Mouse (Mus musculus) kidney, postnatal 14 days (tissue): ENCODE results near the gene Prdm11.

Experiments
- DNase-seq: peaks from one replicate; pipeline ENCODE4 v3.0.0; 2022; ENCODE audit warnings: mixed read lengths

Gene Prdm11

GRCm38 (mm10) chr2:93045818-93046508, at the start of gene Prdm11:
TSS of gene Prdm11 (minus strand) at chr2:93046167.
- peak; percentile 55 for DNase-seq

GRCm38 (mm10) chr2:93092347-93092746, 46.4 kb upstream of the Prdm11 start:
- DNase-seq, result no peak

GRCm38 (mm10) chr2:93091679-93092078, 45.7 kb upstream of the Prdm11 start:
- no peak for DNase-seq

GRCm38 (mm10) chr2:93089379-93090089, 43.6 kb upstream of the Prdm11 start:
- DNase-seq, result no peak

- no peak for DNase-seq
These were observed 42.0 kb upstream of the Prdm11 start for GRCm38 (mm10) chr2:93088006-93088405.

GRCm38 (mm10) chr2:93085291-93086027, 39.5 kb upstream of the Prdm11 start:
- no peak for DNase-seq

- no peak for DNase-seq
These were observed 38.5 kb upstream of the Prdm11 start for GRCm38 (mm10) chr2:93084481-93084880.

- DNase-seq, result no peak
These were observed 37.4 kb upstream of the Prdm11 start for GRCm38 (mm10) chr2:93083317-93083716.

GRCm38 (mm10) chr2:93082846-93083245, 36.9 kb upstream of the Prdm11 start:
- DNase-seq, result peak; percentile 62

GRCm38 (mm10) chr2:93080871-93081608, 35.1 kb upstream of the Prdm11 start:
- peak; percentile 49 for DNase-seq

- DNase-seq, result no peak
These were observed 33.4 kb upstream of the Prdm11 start for GRCm38 (mm10) chr2:93079394-93079793.

GRCm38 (mm10) chr2:93076578-93076955, 30.6 kb upstream of the Prdm11 start:
- DNase-seq, result no peak

- DNase-seq, result peak; percentile 61
These were observed 30.0 kb upstream of the Prdm11 start for GRCm38 (mm10) chr2:93075738-93076577.

- peak; percentile 86 for DNase-seq
These were observed 25.7 kb upstream of the Prdm11 start for GRCm38 (mm10) chr2:93071656-93072055.

GRCm38 (mm10) chr2:93068942-93069341, 23.0 kb upstream of the Prdm11 start:
- peak; percentile 30 for DNase-seq

GRCm38 (mm10) chr2:93063347-93063746, 17.4 kb upstream of the Prdm11 start:
- DNase-seq, result peak; percentile 71

GRCm38 (mm10) chr2:93051873-93052272, 5.9 kb upstream of the Prdm11 start:
- no peak for DNase-seq

- peak; percentile 49 for DNase-seq
These were observed 2.8 kb upstream of the Prdm11 start for GRCm38 (mm10) chr2:93048601-93049323.

- DNase-seq, result no peak
These were observed 1.6 kb upstream of the Prdm11 start for GRCm38 (mm10) chr2:93047491-93048050.

GRCm38 (mm10) chr2:93047036-93047435, 1.1 kb upstream of the Prdm11 start:
- no peak for DNase-seq

- no peak for DNase-seq
These were observed 505 bp upstream of the Prdm11 start for GRCm38 (mm10) chr2:93046509-93046835.
